Mouse (Mus musculus): ENCODE results near the gene Camkk1. TPM values are rescaled to one million over a fixed set of nuclear protein-coding genes. Genes with fewer than 3 reads are reported as not detected.

Gene Camkk1
- polyA plus RNA-seq, 1 experiment: not detected

DNA sequence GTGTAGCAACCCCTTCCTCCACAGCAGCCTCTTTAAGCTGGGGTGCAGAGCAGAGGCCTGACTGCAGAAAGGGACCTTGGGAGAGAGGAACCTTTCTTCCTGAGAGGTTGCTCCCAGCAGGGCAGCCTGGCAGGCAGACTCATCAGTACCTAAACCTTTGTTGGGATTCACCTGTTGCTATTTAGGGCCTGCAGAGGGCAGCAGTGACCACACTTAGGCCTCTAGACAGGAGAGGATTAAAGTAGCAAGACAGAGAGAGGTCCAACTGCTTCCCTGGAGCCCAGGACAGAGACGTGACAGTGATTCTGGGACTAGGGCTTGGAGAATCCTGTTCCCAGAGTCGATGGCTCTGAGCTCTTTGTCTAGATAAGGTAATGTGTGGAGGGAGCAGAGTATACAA lies 12.4 kb upstream of the Camkk1 start:
- Histone ChIP-seq H3K4me3 (ENCODE audit: insufficient read depth, low read depth, low read length) (no peak overlapping the region), H3K27ac (replicated peaks; ENCODE audit: low read depth, low read length) (no peak overlapping the region), H3K4me1 (ENCODE audit: control insufficient read depth, insufficient read depth, insufficient read length, low read length) (no peaks in the 10 kb centered on the region)

DNA sequence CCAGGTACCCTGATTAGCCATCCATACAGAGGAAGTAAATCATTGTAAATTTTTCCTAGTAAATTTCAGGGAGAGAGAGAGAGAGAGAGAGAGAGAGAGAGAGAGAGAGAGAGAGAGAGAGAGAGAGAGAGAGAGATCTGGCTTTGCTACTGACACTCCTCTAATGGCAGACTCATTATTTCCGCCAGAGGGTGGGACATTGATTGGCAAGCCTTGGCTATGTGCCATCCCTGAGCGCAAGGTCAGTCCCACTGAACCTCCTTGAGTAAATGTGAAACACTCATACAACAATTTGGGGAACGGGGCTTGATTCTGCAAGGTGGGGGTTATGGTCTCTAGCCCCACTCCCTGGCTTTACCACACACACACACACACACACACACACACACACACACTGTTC lies 11.7 kb upstream of the Camkk1 start:
- no peak overlapping the region for H3K4me3 ChIP-seq (ENCODE audit: insufficient read depth, low read depth, low read length)
- H3K4me1 ChIP-seq (ENCODE audit: control insufficient read depth, insufficient read depth, insufficient read length, low read length): no peaks in the 10 kb centered on the region
- H3K27ac ChIP-seq (replicated peaks; ENCODE audit: low read depth, low read length): no peak overlapping the region

DNA sequence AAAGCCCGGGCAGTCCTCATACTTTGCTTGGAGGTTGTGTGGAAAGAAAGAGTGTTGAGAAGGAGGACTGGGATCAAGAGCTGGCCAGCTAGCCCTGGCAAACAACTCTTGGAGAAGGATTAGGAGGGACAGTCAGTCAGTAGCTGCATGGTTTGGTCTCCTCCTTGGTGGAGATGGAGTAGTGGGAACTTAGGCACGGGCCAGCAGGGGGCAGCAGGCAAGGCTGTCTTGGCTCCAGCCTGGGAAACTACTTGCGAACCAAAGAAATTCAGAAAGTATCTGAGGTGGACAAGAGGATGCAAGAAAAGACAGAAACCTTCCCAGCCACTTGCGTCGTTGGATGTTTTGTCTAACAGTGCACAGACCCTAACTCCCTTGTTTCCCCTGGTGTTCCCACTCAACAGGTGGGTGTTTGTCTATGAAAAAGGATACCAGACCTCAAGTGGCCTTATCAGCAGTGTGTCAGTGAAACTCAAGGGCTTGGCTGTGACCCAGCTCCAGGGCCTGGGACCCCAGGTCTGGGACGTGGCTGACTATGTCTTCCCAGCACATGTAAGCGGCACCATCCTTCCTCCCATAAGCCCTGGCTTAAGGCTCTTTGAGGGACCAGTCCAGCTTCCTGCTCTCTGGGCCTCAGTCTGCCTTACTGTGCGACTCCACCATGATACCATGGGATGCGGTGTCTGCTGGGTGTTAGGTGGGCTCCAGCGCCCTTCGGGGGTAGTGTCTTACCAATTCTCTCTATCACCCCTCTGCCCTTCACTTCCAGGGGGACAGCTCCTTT lies 10.9 kb upstream of the Camkk1 start:
- Histone ChIP-seq H3K4me3 (ENCODE audit: insufficient read depth, low read depth, low read length) (no peak overlapping the region), H3K4me1 (ENCODE audit: control insufficient read depth, insufficient read depth, insufficient read length, low read length) (no peaks in the 10 kb centered on the region), H3K27ac (replicated peaks; ENCODE audit: low read depth, low read length) (no peak overlapping the region)

DNA sequence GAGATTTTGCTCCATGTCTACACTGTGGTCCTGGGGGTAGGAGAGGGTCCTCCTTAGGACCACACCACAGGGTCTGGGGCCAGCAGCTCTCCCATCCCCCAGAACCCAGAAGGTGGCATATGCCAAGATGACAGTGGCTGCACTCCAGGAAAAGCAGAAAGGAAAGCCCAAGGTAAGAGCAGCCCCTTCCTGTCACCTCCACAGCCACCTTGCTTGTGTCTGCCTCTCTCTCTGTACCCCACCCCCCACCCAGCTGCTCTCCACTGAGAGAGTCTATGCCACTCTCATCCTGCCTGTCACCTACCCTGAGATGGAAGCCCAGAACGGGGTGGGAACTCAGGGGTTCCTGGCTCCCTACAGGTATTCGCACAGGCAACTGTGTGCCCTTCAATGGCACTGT lies 10.0 kb upstream of the Camkk1 start:
- no peak overlapping the region for H3K4me3 ChIP-seq (ENCODE audit: insufficient read depth, low read depth, low read length)

DNA sequence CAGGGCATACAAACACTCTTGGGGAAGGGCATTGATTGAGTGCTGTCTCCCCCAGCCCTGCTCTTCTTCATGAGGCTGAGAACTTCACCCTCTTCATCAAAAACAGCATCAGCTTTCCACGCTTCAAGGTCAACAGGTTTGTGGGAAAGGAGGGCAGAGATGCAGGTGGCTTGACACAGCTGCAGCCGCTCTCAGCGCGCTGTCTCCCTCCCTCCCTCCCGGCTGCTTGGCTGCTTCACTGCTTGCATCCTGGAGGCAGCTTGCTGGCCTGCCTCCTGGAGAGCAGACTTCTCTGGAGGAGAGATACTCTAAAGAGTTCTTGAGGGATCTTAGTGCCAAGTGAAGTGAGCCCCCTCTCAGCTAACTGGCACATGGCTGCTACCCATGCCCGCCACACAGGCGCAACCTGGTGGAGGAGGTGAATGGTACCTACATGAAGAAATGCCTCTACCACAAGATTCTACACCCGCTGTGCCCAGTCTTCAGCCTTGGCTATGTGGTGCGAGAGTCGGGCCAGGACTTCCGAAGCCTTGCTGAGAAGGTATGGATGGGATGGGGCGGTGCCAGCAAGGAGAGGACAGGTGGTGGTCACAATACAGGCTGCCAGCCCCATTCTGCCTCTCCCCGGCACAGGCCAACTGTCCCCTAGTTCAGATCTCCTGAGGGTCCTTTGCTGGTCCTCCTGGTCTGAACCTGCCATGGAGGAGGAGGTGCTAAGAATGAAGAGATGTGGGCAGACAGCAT lies 9.1 kb upstream of the Camkk1 start:
- Histone ChIP-seq H3K27ac (replicated peaks; ENCODE audit: low read depth, low read length) (no peak overlapping the region), H3K4me1 (ENCODE audit: control insufficient read depth, insufficient read depth, insufficient read length, low read length) (peaks cover 6% of the 10 kb centered on the region), H3K4me3 (ENCODE audit: insufficient read depth, low read depth, low read length) (no peak overlapping the region)

More for the DNA sequence above, 10.0 kb upstream of the Camkk1 start:
- peaks cover 2% of the 10 kb centered on the region; the same call in 1 of the 2 replicates for H3K4me1 ChIP-seq (ENCODE audit: control insufficient read depth, insufficient read depth, insufficient read length, low read length)
- no peak overlapping the region for H3K27ac ChIP-seq (replicated peaks; ENCODE audit: low read depth, low read length)

DNA sequence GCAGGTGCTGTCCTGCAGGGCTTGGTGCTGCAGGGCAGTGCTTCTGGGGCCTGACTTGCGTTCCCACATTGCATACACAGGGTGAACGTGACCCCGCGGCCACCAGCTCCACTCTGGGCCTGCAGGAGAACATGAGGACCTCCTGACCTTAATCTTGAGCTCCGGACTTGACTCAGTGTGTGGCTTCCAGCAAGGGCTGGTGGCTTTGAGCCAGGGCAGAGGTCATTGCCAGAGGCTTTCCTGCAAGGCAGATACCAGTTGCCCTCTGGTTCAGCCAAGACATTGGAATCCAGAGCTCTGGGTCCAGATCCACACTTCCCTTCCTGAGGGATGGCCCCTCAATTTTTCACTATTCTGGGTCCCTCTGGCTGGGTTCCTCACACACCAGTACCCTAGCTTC lies 4.8 kb upstream of the Camkk1 start:
- Histone ChIP-seq H3K4me1 (ENCODE audit: control insufficient read depth, insufficient read depth, insufficient read length, low read length) (peaks cover 12% of the 10 kb centered on the region), H3K27ac (replicated peaks; ENCODE audit: low read depth, low read length) (no peak overlapping the region), H3K4me3 (ENCODE audit: insufficient read depth, low read depth, low read length) (no peak overlapping the region)

DNA sequence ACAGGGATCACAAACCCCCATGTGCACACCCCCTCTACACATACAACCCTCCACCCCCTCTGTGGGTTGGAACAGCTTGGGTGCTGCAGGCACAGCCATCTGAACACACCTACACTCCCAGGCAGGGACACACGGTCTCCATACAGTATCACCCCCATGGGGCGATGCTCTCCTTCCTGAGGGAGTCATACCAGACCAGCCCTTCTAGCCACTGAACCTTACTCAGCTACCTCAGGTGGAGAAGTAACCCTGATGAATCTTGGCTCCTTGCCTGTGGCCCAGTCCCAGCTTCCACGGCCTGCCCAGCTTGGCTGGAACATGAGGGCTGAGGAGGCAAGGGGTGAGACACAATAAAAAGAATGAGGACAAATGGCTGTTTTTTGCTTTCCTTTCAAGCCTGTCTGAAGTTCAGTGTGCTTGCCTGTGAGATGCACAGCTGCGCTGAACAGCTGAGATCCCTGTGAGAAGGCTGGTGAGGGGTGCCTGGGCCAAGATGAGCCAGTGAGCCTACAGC lies 3.9 kb upstream of the Camkk1 start:
- Histone ChIP-seq H3K4me1 (ENCODE audit: control insufficient read depth, insufficient read depth, insufficient read length, low read length) (peaks cover 12% of the 10 kb centered on the region), H3K4me3 (ENCODE audit: insufficient read depth, low read depth, low read length) (no peak overlapping the region), H3K27ac (replicated peaks; ENCODE audit: low read depth, low read length) (no peak overlapping the region)

DNA sequence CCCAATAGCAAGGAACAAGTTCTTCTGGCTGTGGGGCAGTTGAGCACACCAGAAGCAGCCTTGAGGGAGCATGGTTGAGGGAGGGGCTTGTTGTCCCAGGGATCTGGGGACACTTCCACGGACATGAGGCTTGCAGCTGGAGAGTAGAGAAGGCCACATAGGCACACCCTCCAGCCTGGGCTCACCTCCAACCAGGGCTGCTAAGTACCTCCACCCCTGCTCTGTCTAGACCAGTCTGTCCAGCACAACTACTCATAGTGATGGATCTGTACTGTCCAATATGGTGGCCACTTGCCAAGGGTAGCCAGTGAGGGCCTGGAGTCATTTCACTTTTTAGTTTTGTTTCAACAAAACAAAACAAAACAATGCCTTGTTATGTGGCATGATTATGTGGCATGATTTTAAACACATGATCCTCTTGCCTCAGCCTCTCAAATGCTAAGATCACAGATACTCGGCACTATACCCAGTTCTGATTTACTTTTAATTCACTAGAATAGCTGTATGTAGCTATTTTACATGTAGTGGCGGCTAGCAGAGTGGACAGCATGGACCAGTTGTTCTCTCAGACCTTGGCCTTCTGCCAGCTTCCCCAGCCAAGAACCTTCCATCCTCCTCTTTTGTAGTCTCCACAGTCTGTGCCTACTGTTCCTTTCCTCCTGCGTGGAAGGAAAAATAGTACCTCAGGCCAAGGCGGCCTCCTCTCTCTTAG lies 3.3 kb upstream of the Camkk1 start:
- H3K4me1 ChIP-seq (ENCODE audit: control insufficient read depth, insufficient read depth, insufficient read length, low read length): peaks cover 12% of the 10 kb centered on the region
- H3K27ac ChIP-seq (replicated peaks; ENCODE audit: low read depth, low read length): no peak overlapping the region
- H3K4me3 ChIP-seq (ENCODE audit: insufficient read depth, low read depth, low read length): no peak overlapping the region

DNA sequence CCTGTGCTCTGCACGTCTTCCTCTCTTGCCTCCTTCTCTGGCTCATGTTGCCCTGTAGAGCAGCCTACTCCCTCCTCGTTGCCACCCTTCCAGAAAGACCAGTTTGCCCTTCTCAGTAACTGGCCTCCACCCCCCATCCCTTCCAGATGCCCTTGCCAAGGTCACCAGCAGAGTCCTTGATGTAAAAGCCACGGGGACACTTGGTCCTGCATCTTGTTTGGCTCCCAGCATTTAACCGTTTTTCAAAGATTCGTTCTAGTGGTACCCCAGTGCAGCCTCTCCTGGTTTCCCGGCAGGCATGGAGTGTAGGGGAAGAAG lies 2.7 kb upstream of the Camkk1 start:
- Histone ChIP-seq H3K27ac (replicated peaks; ENCODE audit: low read depth, low read length) (no peak overlapping the region), H3K4me1 (ENCODE audit: control insufficient read depth, insufficient read depth, insufficient read length, low read length) (peaks cover 12% of the 10 kb centered on the region), H3K4me3 (ENCODE audit: insufficient read depth, low read depth, low read length) (no peak overlapping the region)

DNA sequence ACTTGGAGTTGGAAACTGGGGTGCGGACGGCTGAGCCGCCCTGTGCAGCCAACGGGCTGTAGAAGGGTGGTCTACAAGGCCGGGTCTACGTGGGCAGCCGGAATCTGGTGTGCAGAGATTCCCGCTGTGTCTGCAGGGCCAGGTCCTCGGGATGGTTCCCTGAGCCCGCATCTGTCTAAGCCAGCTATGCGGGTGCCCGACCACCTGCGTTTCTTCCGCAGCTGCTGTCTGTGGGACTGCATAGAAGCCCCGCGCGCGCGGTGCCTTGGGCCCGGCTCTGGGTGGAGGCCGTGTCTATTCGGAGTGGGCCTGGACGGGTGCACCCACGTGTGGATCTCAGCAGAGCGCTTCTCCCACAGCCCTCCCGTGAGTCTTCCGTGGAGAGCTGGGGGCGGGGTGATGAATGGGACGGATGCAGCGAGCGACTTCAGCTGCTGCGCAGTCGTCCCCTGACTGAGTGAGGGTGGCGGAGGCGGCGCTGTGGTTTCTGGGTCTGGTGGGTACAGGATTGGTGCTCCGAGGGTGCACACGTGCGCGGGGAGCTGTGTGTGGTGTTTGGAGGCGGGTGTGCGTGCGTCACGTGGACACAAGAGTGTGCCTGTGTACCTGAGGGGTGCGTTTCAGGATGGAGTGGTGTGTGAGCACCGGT lies 463 bp downstream of the Camkk1 start:
- H3K4me3 ChIP-seq (ENCODE audit: insufficient read depth, low read depth, low read length): peak overlapping the region; percentile 62
- no peak overlapping the region for H3K27ac ChIP-seq (replicated peaks; ENCODE audit: low read depth, low read length)
- peaks cover 8% of the 10 kb centered on the region for H3K4me1 ChIP-seq (ENCODE audit: control insufficient read depth, insufficient read depth, insufficient read length, low read length)

DNA sequence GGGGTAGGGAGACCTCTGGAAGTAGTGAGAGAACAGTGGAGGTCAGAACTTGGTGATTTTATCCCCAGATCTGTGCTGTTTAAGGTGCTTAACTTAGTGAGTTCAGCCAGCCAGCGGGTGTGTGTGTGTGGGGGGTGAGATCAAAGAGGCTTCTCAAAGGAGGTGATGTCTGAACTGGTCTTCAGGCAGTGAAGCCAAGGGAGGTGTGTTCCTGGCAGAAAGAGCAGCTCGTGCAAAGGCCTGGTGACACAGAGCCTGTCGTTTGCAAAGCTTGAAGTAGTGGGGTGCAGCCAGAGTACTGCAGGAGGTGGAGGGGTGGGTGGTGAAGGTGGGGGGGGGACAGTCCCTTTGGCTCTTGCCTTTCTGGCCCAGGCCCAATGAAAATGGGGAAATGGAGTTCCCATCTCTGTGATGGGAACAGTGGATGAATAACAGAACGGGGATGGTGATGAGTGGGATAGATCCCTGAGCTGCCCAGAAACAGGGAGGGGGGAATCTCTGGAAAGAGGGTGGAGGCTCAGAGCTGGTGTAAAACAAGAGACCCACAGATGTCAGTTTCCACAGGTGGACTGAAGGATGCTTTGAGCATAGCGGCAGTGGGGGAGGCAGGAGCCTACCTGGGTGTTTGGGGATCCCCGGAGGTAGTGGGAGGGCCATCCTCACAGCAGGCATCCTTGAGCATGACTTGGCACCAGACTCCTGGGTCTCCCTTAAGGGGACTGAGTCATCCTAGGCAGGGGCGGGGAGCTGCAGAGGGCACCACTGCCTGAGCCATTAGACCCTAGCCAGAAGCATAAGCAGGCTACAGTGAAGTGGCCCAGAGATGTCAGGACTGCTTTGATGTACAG lies 2.4 kb downstream of the Camkk1 start:
- Histone ChIP-seq H3K4me1 (ENCODE audit: control insufficient read depth, insufficient read depth, insufficient read length, low read length) (peaks cover 5% of the 10 kb centered on the region; the same call in 1 of the 2 replicates), H3K4me3 (ENCODE audit: insufficient read depth, low read depth, low read length) (no peak overlapping the region), H3K27ac (replicated peaks; ENCODE audit: low read depth, low read length) (no peak overlapping the region)

DNA sequence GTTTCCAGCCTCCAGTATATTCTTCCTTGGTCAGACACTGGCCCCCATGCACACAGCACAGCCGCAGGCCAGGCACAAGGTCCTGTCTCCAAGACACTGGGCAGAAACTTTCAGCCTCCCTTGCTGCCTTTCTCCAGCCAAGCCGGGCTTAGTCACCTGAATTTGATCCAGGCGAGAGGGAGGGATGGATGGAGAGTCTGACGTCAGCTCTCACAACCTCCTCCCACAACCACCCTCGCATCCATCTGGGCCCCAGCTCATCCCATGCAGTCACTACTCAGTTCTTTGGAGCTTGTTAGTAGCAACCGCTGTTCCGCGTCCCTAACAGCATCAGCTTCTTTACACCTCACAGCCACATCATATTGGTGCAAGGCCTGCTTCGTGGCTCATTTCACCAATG lies 4.3 kb downstream of the Camkk1 start:
- no peak overlapping the region for H3K4me3 ChIP-seq (ENCODE audit: insufficient read depth, low read depth, low read length)
- H3K27ac ChIP-seq (replicated peaks; ENCODE audit: low read depth, low read length): no peak overlapping the region
- peaks cover 5% of the 10 kb centered on the region; the same call in 1 of the 2 replicates for H3K4me1 ChIP-seq (ENCODE audit: control insufficient read depth, insufficient read depth, insufficient read length, low read length)

DNA sequence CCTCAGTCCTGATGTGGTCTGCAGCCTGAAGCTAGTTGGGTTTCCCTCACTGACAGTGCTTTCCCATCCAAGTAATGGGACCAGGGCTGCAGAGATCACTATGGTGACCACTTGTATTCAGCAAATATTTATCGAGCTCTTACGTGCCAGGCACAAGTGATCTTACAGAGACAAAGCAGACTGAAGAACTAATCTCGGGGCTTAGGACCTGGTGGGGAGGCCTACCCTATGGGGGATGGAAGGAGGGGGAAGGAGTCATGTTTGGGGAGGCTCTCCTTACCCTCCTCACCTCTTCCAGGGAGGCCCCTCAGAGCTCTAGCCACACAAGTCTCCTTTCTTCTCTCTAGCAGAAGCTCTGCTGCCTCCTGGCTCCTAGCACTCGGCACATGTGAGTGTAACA lies 5.0 kb downstream of the Camkk1 start:
- no peak overlapping the region for H3K27ac ChIP-seq (replicated peaks; ENCODE audit: low read depth, low read length)

DNA sequence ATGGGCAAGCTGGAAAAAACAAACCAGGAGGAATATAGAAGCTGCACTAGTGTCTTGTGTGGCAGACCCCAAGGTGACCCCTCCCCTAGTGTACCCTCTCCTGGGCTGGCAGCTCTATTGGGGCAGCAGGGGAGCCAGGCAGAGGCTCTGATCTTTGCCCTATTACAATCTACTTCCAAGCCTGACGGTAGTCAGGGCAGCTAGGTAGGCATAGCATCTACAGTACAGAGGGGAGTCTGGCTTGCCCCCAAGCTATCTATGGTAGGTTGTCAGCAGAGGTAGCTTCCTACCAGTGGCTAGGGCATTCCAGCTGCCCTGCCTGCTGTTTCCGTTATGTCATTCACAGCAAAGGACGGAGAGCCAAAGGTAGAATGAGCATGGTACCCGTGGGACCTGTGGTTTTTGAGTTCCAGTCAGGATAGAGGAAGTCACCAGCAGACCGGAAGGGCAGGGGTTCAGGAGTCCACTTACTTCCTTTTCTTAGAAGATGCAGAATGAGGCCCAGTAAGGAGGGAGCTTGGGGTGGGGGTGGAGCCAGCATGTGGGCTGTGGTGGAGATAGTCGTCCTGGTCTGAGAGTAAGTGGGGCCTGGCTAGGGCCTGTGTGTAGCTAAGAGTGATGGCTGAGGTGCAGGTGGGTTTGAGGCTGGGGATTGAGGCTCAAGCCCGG lies 5.6 kb downstream of the Camkk1 start:
- H3K27ac ChIP-seq (replicated peaks; ENCODE audit: low read depth, low read length): no peak overlapping the region
- H3K4me3 ChIP-seq (ENCODE audit: insufficient read depth, low read depth, low read length): no peak overlapping the region
- H3K4me1 ChIP-seq (ENCODE audit: control insufficient read depth, insufficient read depth, insufficient read length, low read length): peaks cover 5% of the 10 kb centered on the region; the same call in 1 of the 2 replicates

More for the DNA sequence above, 5.0 kb downstream of the Camkk1 start:
- H3K4me3 ChIP-seq (ENCODE audit: insufficient read depth, low read depth, low read length): no peak overlapping the region
- H3K4me1 ChIP-seq (ENCODE audit: control insufficient read depth, insufficient read depth, insufficient read length, low read length): peaks cover 5% of the 10 kb centered on the region; the same call in 1 of the 2 replicates
